Mouse (Mus musculus): ENCODE results near the gene Cmss1. TPM values are rescaled to one million over a fixed set of nuclear protein-coding genes. Genes with fewer than 3 reads are reported as not detected.
"Not testable (repeated sequence)": the region's sequence is repeated elsewhere in the genome, so short reads cannot be mapped to it uniquely, and the experiment has no call there.

The Cmss1 gene
- polyA plus RNA-seq, 1 experiment from 2014 or later = 57.2 TPM

- H3K36me3 ChIP-seq = no peaks in the 10 kb centered on the region
- H3K9me3 ChIP-seq = no peaks in the 10 kb centered on the region
- peaks cover 45% of the 10 kb centered on the region for H3K4me1 ChIP-seq
- H3K4me2 ChIP-seq = no peak overlapping the region
- H3K27me3 ChIP-seq = no peaks in the 10 kb centered on the region
- no peak overlapping the region for H3K4me3 ChIP-seq
- 52% methylated on average over 18 of the region's 18 CpGs for WGBS
- H3K9ac ChIP-seq = no peak overlapping the region
- ATAC-seq (ENCODE audit: insufficient number of reproducible peaks, insufficient read depth, low FRiP score, low TSS enrichment, low read depth) = no peak
- H3K27ac ChIP-seq = no peak overlapping the region; the same call in 1 of the 2 replicates
These were observed 208.1 kb downstream of the Cmss1 start for GRCm38 (mm10) chr16:57398387-57399214.

- no peak overlapping the region for H3K4me2 ChIP-seq
- H3K36me3 ChIP-seq = no peaks in the 10 kb centered on the region
- H3K27me3 ChIP-seq = no peaks in the 10 kb centered on the region
- no peak for ATAC-seq (ENCODE audit: insufficient number of reproducible peaks, insufficient read depth, low FRiP score, low TSS enrichment, low read depth)
- WGBS = 40% methylated on average over 6 of the region's 6 CpGs
- no peak overlapping the region for H3K9ac ChIP-seq
- no peak overlapping the region for H3K27ac ChIP-seq
- no peaks in the 10 kb centered on the region for H3K9me3 ChIP-seq
- no peak overlapping the region for H3K4me3 ChIP-seq
- H3K4me1 ChIP-seq = peaks cover 43% of the 10 kb centered on the region
These were observed 208.8 kb downstream of the Cmss1 start for GRCm38 (mm10) chr16:57397845-57398244.

- H3K27ac ChIP-seq = no peak overlapping the region
- H3K4me1 ChIP-seq = peaks cover 34% of the 10 kb centered on the region
- no peak overlapping the region for H3K9ac ChIP-seq
- no peak overlapping the region for H3K4me2 ChIP-seq
- 68% methylated on average over 6 of the region's 6 CpGs for WGBS
- H3K27me3 ChIP-seq = no peaks in the 10 kb centered on the region
- H3K36me3 ChIP-seq = no peaks in the 10 kb centered on the region
- no peak overlapping the region for H3K4me3 ChIP-seq
- no peaks in the 10 kb centered on the region for H3K9me3 ChIP-seq
- no peak for ATAC-seq (ENCODE audit: insufficient number of reproducible peaks, insufficient read depth, low FRiP score, low TSS enrichment, low read depth)
These were observed 210.4 kb downstream of the Cmss1 start for GRCm38 (mm10) chr16:57396249-57396648.

- Histone ChIP-seq H3K27ac (no peak overlapping the region), H3K4me1 (peaks cover 15% of the 10 kb centered on the region), H3K9me3 (no peaks in the 10 kb centered on the region), H3K4me2 (peak overlapping the region; percentile 7; the same call in 1 of the 2 replicates), H3K36me3 (no peaks in the 10 kb centered on the region), H3K27me3 (no peaks in the 10 kb centered on the region), H3K4me3 (no peak overlapping the region), H3K9ac (no peak overlapping the region)
- WGBS = 52% methylated on average over 11 of the region's 11 CpGs
- ATAC-seq (ENCODE audit: insufficient number of reproducible peaks, insufficient read depth, low FRiP score, low TSS enrichment, low read depth) = no peak
These were observed 213.5 kb downstream of the Cmss1 start for GRCm38 (mm10) chr16:57393161-57393560.

- ATAC-seq (ENCODE audit: insufficient number of reproducible peaks, insufficient read depth, low FRiP score, low TSS enrichment, low read depth) = no peak
- Histone ChIP-seq H3K9me3 (no peaks in the 10 kb centered on the region), H3K4me2 (no peak overlapping the region), H3K36me3 (no peaks in the 10 kb centered on the region), H3K9ac (no peak overlapping the region), H3K4me1 (peaks cover 8% of the 10 kb centered on the region; the same call in 1 of the 2 replicates), H3K27me3 (no peaks in the 10 kb centered on the region), H3K4me3 (no peak overlapping the region), H3K27ac (no peak overlapping the region)
- WGBS = 71% methylated on average over 2 of the region's 2 CpGs
These were observed 214.2 kb downstream of the Cmss1 start for GRCm38 (mm10) chr16:57392461-57392860.

- H3K36me3 ChIP-seq; H3K27me3 ChIP-seq; H3K4me3 ChIP-seq; ATAC-seq (ENCODE audit: insufficient number of reproducible peaks, insufficient read depth, low FRiP score, low TSS enrichment, low read depth); H3K4me2 ChIP-seq; H3K9ac ChIP-seq; H3K4me1 ChIP-seq; H3K9me3 ChIP-seq; H3K27ac ChIP-seq: not testable (repeated sequence)
- 33% methylated on average over 28 of the region's 39 CpGs for WGBS
These were observed 215.5 kb downstream of the Cmss1 start for GRCm38 (mm10) chr16:57391171-57391570.

GRCm38 (mm10) chr16:57389566-57390251, 217.0 kb downstream of the Cmss1 start:
- Histone ChIP-seq H3K4me2 (no peak overlapping the region), H3K27ac (no peak overlapping the region), H3K27me3 (no peaks in the 10 kb centered on the region), H3K4me3 (no peak overlapping the region), H3K9me3 (no peaks in the 10 kb centered on the region), H3K4me1 (0 out of 2 replicates have a peak, but pooled peaks cover 6% of the 10 kb centered on the region), H3K36me3 (no peaks in the 10 kb centered on the region), H3K9ac (no peak overlapping the region)
- 80% methylated on average over 15 of the region's 15 CpGs for WGBS
- ATAC-seq (ENCODE audit: insufficient number of reproducible peaks, insufficient read depth, low FRiP score, low TSS enrichment, low read depth) = no peak

- no peak overlapping the region for H3K4me3 ChIP-seq
- H3K27me3 ChIP-seq = no peaks in the 10 kb centered on the region
- peak overlapping the region; percentile 55; the same call in 1 of the 2 replicates for H3K27ac ChIP-seq
- H3K4me1 ChIP-seq = peaks cover 15% of the 10 kb centered on the region
- no peak overlapping the region for H3K4me2 ChIP-seq
- H3K9me3 ChIP-seq = no peaks in the 10 kb centered on the region
- H3K36me3 ChIP-seq = no peaks in the 10 kb centered on the region
- ATAC-seq (ENCODE audit: insufficient number of reproducible peaks, insufficient read depth, low FRiP score, low TSS enrichment, low read depth) = no peak
- WGBS = 79% methylated on average over 2 of the region's 2 CpGs
- no peak overlapping the region for H3K9ac ChIP-seq
These were observed 222.4 kb downstream of the Cmss1 start for GRCm38 (mm10) chr16:57384274-57384673.

- peak; percentile 71 for ATAC-seq (ENCODE audit: insufficient number of reproducible peaks, insufficient read depth, low FRiP score, low TSS enrichment, low read depth)
- Histone ChIP-seq H3K4me3 (no peak overlapping the region), H3K36me3 (no peaks in the 10 kb centered on the region), H3K4me2 (no peak overlapping the region), H3K9ac (no peak overlapping the region), H3K27me3 (no peaks in the 10 kb centered on the region), H3K4me1 (peaks cover 20% of the 10 kb centered on the region), H3K27ac (peak overlapping the region; percentile 76), H3K9me3 (no peaks in the 10 kb centered on the region)
- 25% methylated on average over 8 of the region's 8 CpGs for WGBS
These were observed 223.2 kb downstream of the Cmss1 start for GRCm38 (mm10) chr16:57383266-57383971.

- no peaks in the 10 kb centered on the region for H3K9me3 ChIP-seq
- no peak overlapping the region for H3K4me2 ChIP-seq
- WGBS = 85% methylated on average over 9 of the region's 9 CpGs
- peaks cover 16% of the 10 kb centered on the region for H3K4me1 ChIP-seq
- H3K4me3 ChIP-seq = no peak overlapping the region
- no peak overlapping the region for H3K27ac ChIP-seq
- no peak for ATAC-seq (ENCODE audit: insufficient number of reproducible peaks, insufficient read depth, low FRiP score, low TSS enrichment, low read depth)
- no peaks in the 10 kb centered on the region for H3K36me3 ChIP-seq
- no peaks in the 10 kb centered on the region for H3K27me3 ChIP-seq
- no peak overlapping the region for H3K9ac ChIP-seq
These were observed 227.9 kb downstream of the Cmss1 start for GRCm38 (mm10) chr16:57378631-57379330.

GRCm38 (mm10) chr16:57375248-57375837, 231.3 kb downstream of the Cmss1 start:
- Histone ChIP-seq H3K4me1 (peaks cover 14% of the 10 kb centered on the region), H3K27ac (no peak overlapping the region), H3K4me2 (no peak overlapping the region), H3K9ac (no peak overlapping the region), H3K9me3 (no peaks in the 10 kb centered on the region), H3K4me3 (no peak overlapping the region), H3K36me3 (no peaks in the 10 kb centered on the region), H3K27me3 (no peaks in the 10 kb centered on the region)
- no peak for ATAC-seq (ENCODE audit: insufficient number of reproducible peaks, insufficient read depth, low FRiP score, low TSS enrichment, low read depth)
- 46% methylated on average over 7 of the region's 7 CpGs for WGBS

All from embryonic facial prominence, embryonic 13.5 days (tissue).